In genomic region chr4:35203724-35204123, GRCm38 (mm10) we compare ENCODE assay signal across 31 mouse cellular contexts. TPM values are rescaled to one million over a fixed set of nuclear protein-coding genes. Genes with fewer than 3 reads are reported as not detected.
DNase-seq lines count a peak whose midpoint lies in the region; ATAC-seq and TF ChIP-seq lines count a peak whose summit lies in the region.
"Had no signal": no experiment of that assay in that cellular context is flagged by ENCODE, and none has a peak within 500 bp of the region (broad histone marks: within the 10 kb centered on the region; RNA-seq: fewer than 3 reads in every experiment).

No protein-coding gene starts in this region.

- no peak for TF ChIP-seq POLR2A in thymus, adult 2 months (IDR thresholded peaks at IDR 0.05; ENCODE audit: control insufficient read depth, extremely low read depth, insufficient read depth, low read length, poor library complexity)

- no peaks in the 10 kb centered on the region for H3K9me3 ChIP-seq in intestine, embryonic 16.5 days (ENCODE audit: control insufficient read depth, low read length)
- H3K9me3 ChIP-seq in stomach, embryonic 16.5 days (replicated peaks; ENCODE audit: control insufficient read depth, low read length): no peaks in the 10 kb centered on the region
- H3K9me3 ChIP-seq: forebrain, embryonic 10.5 days; forebrain, embryonic 13.5 days; hindbrain, embryonic 10.5 days; hindbrain, embryonic 13.5 days had no signal

- H3K27me3 ChIP-seq in intestine, embryonic 16.5 days (replicated peaks; ENCODE audit: control insufficient read depth, insufficient read depth, low read length): no peaks in the 10 kb centered on the region
- H3K27me3 ChIP-seq in stomach, embryonic 16.5 days (ENCODE audit: control insufficient read depth, insufficient read depth, low read length): no peaks in the 10 kb centered on the region
- no peaks in the 10 kb centered on the region for H3K27me3 ChIP-seq in thymus, adult 2 months (ENCODE audit: control insufficient read depth, insufficient read depth, low read length)
- H3K27me3 ChIP-seq: CH12.LX; forebrain, embryonic 13.5 days; hindbrain, embryonic 13.5 days; Patski had no signal

- peak; percentile 69 for DNase-seq in ES-CJ7 (ENCODE audit: low read depth, low spot score)
- peak; percentile 77 for DNase-seq in R1 (ENCODE audit: low read depth, low spot score)
- DNase-seq in cerebellum, adult 11 months: no peak
- DNase-seq in MN1 (ENCODE audit: low spot score): no peak
- DNase-seq in thymus, adult 2 months: no peak
- DNase-seq: adrenal gland, adult 2 months; adrenal gland, postnatal 14 days; B cell, adult 2 months; cerebellum, adult 18-20 months; cerebellum, adult 9-10 months; cerebellum, postnatal 14 days; gastrocnemius, postnatal 10 days; gastrocnemius, postnatal 36 days; heart, adult 11 months; heart, postnatal 36 days; kidney, adult 11 months had no signal

- WGBS in intestine, embryonic 16.5 days: 94% methylated on average over 2 of the region's 2 CpGs
- 89% methylated on average over 2 of the region's 2 CpGs for WGBS in stomach, embryonic 16.5 days
- 97% methylated on average over 2 of the region's 2 CpGs for WGBS in thymus, adult 2 months

- H3K9ac ChIP-seq in intestine, embryonic 16.5 days (ENCODE audit: low read depth, low read length): no peak overlapping the region
- no peak overlapping the region for H3K9ac ChIP-seq in stomach, embryonic 16.5 days (ENCODE audit: low read length)
- H3K9ac ChIP-seq: forebrain, embryonic 13.5 days; hindbrain, embryonic 13.5 days had no signal

- no peak overlapping the region for H3K4me3 ChIP-seq in intestine, embryonic 16.5 days (ENCODE audit: low read length)
- no peak overlapping the region for H3K4me3 ChIP-seq in stomach, embryonic 16.5 days (replicated peaks; ENCODE audit: low read length)
- no peak overlapping the region for H3K4me3 ChIP-seq in thymus, adult 2 months (ENCODE audit: control insufficient read depth, insufficient read depth, low read length)
- H3K4me3 ChIP-seq: forebrain, embryonic 10.5 days; forebrain, embryonic 13.5 days; hindbrain, embryonic 10.5 days; hindbrain, embryonic 13.5 days had no signal

- H3K36me3 ChIP-seq in intestine, embryonic 16.5 days (ENCODE audit: control insufficient read depth, insufficient read depth, low read length): no peaks in the 10 kb centered on the region
- H3K36me3 ChIP-seq in stomach, embryonic 16.5 days (ENCODE audit: control insufficient read depth, insufficient read depth, low read length): no peaks in the 10 kb centered on the region
- no peaks in the 10 kb centered on the region for H3K36me3 ChIP-seq in thymus, adult 2 months (ENCODE audit: control insufficient read depth, insufficient read depth, low read length)

- no peaks in the 10 kb centered on the region for H3K4me1 ChIP-seq in intestine, embryonic 16.5 days (ENCODE audit: control insufficient read depth, insufficient read depth, low read length)
- H3K4me1 ChIP-seq in stomach, embryonic 16.5 days (ENCODE audit: control insufficient read depth, insufficient read depth, low read length): no peaks in the 10 kb centered on the region
- no peaks in the 10 kb centered on the region for H3K4me1 ChIP-seq in thymus, adult 2 months (replicated peaks; ENCODE audit: control insufficient read depth, insufficient read depth, low read length)
- H3K4me1 ChIP-seq: forebrain, embryonic 10.5 days; forebrain, embryonic 13.5 days; hindbrain, embryonic 10.5 days; hindbrain, embryonic 13.5 days had no signal

- no peak overlapping the region for H3K27ac ChIP-seq in intestine, embryonic 16.5 days (ENCODE audit: low read length)
- H3K27ac ChIP-seq in stomach, embryonic 16.5 days (ENCODE audit: low read length): no peak overlapping the region
- H3K27ac ChIP-seq in thymus, adult 2 months (ENCODE audit: control insufficient read depth, insufficient read depth, low read length): no peak overlapping the region
- H3K27ac ChIP-seq: forebrain, embryonic 10.5 days; forebrain, embryonic 13.5 days; hindbrain, embryonic 10.5 days; hindbrain, embryonic 13.5 days had no signal

- peak; percentile 83 for ATAC-seq in intestine, embryonic 16.5 days
- 0 out of 2 replicates have a peak, but pooled peaks have one; percentile 50 for ATAC-seq in stomach, embryonic 16.5 days (ENCODE audit: insufficient read depth, low FRiP score)
- ATAC-seq: activated CD4-positive, CD25-positive, alpha-beta regulatory T cell, adult 4 months; forebrain, embryonic 13.5 days; forebrain, embryonic 16.5 days; hindbrain, embryonic 16.5 days; Patski had no signal

- H3K4me2 ChIP-seq in intestine, embryonic 16.5 days (ENCODE audit: low read depth, low read length): no peak overlapping the region
- no peak overlapping the region for H3K4me2 ChIP-seq in stomach, embryonic 16.5 days (ENCODE audit: low read depth, low read length)
- H3K4me2 ChIP-seq: forebrain, embryonic 13.5 days; heart, embryonic 11.5 days; hindbrain, embryonic 13.5 days had no signal

- no peak for TF ChIP-seq CTCF in thymus, adult 2 months (IDR thresholded peaks at IDR 0.05; ENCODE audit: borderline replicate concordance, control insufficient read depth, extremely low read depth, insufficient read depth, low read length, poor library complexity)

RNA-seq across cellular contexts. Expression of gene C9orf72, which starts 22.3 kb away (rescaled TPM):
- polyA plus RNA-seq in intestine, embryonic 16.5 days (2015; fragmentation: Nextera tagmentation; extraction: Ambion mirVana): 9.6 and 11.5 TPM in 2 replicates
- 12.9 and 14.3 TPM in 2 replicates for polyA plus RNA-seq in stomach, embryonic 16.5 days (2015; fragmentation: Nextera tagmentation; extraction: Ambion mirVana)
- 6.7 and 9.3 TPM in 2 replicates for polyA plus RNA-seq in thymus, adult 2 months (2012; rRNA removed)

RNA-seq across cellular contexts. Expression of gene Mob3b, which starts 46.4 kb away (rescaled TPM):
- polyA plus RNA-seq in intestine, embryonic 16.5 days (2015; fragmentation: Nextera tagmentation; extraction: Ambion mirVana): 27.3 and 27.5 TPM in 2 replicates
- 24.3 and 26.8 TPM in 2 replicates for polyA plus RNA-seq in stomach, embryonic 16.5 days (2015; fragmentation: Nextera tagmentation; extraction: Ambion mirVana)
- 2.6 and 2.8 TPM in 2 replicates for polyA plus RNA-seq in thymus, adult 2 months (2012; rRNA removed)

RNA-seq across cellular contexts. Expression of gene Ifnk, which starts 51.9 kb away (rescaled TPM):
- 0.29 and 0.45 TPM in 2 replicates for polyA plus RNA-seq in intestine, embryonic 16.5 days (2015; fragmentation: Nextera tagmentation; extraction: Ambion mirVana)
- polyA plus RNA-seq in stomach, embryonic 16.5 days (2015; fragmentation: Nextera tagmentation; extraction: Ambion mirVana): 0.30 and 0.34 TPM in 2 replicates
- not detected in 2 replicates for polyA plus RNA-seq in thymus, adult 2 months (2012; rRNA removed)
- polyA plus RNA-seq: activated CD4-positive, CD25-positive, alpha-beta regulatory T cell, adult 4 months; adrenal gland, adult 2 months; embryonic facial prominence, embryonic 14.5 days; forebrain, embryonic 13.5 days; heart, embryonic 11.5 days; heart, embryonic 14.5 days; heart, postnatal 0 days; hindbrain, embryonic 13.5 days; hindbrain, embryonic 16.5 days; Patski had no signal

Comparison
In these comparisons a context has a peak if more than half of its experiments do, and no peak if none do; other contexts are left out.
1. DNase-seq: peak in ES-CJ7 (single experiment) and R1 (single experiment); none in cerebellum, adult 11 months (single experiment), MN1 (single experiment) and thymus, adult 2 months (single experiment).